Mouse (Mus musculus) gastrocnemius, postnatal 4 days (tissue): ENCODE results near the gene Pithd1. TPM values are rescaled to one million over a fixed set of nuclear protein-coding genes. Genes with fewer than 3 reads are reported as not detected.
"Not testable (repeated sequence)": the region's sequence is repeated elsewhere in the genome, so short reads cannot be mapped to it uniquely, and the experiment has no call there.

Source experiments
- DNase-seq, 2 experiments: peaks; one replicate each; pipeline ENCODE4 v3.0.0; 2021 to 2022; ENCODE audit warnings: low spot score in 2 of 2, mixed read lengths in 2 of 2
- total RNA-seq, 2 experiments: library from RNA; stranded (reverse); gene quantifications; 2 replicates each; pipeline ENCODE4 v1.2.3; 2021

The Pithd1 gene
- total RNA-seq, 2 experiments from 2014 or later = 23.6 to 26.2 TPM

DNA sequence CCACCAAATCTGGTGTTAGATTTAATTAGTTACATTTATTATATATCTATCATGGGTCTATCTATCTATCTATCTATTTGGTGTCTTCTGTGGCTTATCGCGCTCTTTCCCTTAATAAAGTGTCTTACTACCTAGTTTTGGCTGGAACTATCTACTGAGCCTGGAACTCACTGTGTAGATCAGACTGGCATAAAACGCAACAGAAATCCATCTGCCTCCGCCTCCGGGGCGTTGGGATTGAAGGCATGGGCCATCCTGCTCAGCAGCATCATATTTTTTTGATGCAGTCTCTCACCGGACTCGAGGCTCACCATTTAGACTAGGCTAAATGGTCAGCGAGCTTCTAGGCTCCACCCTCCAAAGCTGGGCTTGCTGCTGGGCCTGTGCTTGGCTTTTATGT lies 650 bp upstream of the Pithd1 start:
- no peak for DNase-seq

GRCm38 (mm10) chr4:135986301-135986942 lies 642 bp downstream of the Pithd1 start:
- DNase-seq = no peak

DNA sequence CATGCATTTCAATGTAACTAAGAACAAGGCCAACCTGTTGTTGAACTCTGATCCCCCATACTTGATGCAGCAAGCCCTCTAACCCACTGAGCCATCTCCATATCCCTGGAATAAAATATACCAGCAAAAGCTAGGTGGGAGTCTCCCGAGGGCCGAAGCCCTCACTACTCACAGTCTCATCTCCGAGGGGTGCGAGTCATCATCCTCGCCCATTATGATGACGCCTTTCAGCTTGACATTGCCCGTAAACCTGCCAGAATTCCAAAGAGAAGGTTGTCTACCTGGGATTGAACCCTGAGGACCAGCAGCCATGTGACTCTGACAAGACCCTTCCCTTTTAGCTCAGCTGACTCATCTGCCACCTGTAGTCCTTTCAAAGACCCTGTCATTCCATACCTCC lies 1.3 kb downstream of the Pithd1 start:
- no peak for DNase-seq

- no peak for DNase-seq
Measured at GRCm38 (mm10) chr4:135985193-135985592, 1.9 kb downstream of the Pithd1 start.

DNA sequence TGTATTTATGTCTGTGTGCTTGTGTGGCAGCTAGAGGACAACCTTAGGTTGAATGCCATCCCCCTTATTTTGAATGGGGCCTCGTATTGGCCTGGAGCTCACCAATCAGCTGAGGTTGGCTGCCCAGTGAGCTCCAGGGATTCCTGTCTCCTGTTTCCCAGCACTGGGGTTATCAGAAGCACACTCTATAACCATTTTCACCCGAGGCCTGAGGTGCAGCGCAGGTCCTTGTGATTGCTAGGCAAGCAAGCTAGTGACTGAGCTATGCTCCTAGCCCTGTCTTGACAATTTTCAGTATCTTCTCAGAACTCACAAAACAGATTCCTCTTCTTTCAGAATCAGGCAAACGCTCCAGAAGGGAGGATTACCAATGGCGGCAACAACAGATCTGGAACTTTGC lies 2.5 kb downstream of the Pithd1 start:
- DNase-seq = no peak

DNA sequence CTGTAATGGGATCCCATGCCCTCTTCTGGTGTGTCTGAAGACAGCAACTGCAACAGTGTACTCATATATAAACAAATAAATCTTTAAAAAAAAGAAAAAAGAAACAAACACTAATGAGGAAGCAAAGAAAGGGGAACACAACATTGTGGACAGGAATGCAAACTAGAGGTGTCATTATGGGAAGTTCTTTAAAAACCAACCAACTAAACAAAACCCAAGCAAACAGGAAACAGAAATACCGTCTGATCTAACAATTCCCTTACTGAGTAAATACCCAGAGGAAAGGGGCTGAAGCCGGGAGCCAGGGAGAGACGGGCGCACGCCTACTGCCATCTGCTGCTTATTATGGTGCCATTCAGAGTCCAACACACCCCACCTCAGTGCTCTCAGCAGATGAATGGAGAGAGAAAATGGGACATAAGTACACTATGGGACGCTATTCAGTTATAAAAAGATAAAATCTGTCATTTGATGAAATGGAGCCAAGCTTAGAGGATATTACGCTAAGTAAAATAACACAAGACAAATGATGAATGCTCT lies 5.5 kb downstream of the Pithd1 start:
- DNase-seq = no peak

DNA sequence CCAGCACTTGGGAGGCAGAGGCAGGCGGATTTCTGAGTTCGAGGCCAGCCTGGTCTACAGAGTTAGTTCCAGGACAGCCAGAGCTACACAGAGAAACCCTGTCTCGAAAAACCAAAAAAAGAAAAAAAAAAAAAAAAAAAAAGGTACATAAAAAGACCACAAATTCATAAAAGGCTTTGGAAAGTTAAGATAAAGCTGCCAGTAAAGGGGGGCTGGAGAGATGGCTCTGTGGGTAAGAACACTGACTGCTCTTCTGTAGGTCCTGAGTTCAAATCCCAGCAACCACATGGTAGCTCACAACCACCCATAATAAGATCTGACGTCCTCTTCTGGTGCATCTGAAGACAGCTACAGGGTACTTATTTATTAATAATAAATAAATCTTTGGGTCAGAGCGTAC lies 6.8 kb downstream of the Pithd1 start:
- not testable (repeated sequence) for DNase-seq

- DNase-seq = no peak
Measured at GRCm38 (mm10) chr4:135976146-135976545, 10.9 kb downstream of the Pithd1 start.

DNA sequence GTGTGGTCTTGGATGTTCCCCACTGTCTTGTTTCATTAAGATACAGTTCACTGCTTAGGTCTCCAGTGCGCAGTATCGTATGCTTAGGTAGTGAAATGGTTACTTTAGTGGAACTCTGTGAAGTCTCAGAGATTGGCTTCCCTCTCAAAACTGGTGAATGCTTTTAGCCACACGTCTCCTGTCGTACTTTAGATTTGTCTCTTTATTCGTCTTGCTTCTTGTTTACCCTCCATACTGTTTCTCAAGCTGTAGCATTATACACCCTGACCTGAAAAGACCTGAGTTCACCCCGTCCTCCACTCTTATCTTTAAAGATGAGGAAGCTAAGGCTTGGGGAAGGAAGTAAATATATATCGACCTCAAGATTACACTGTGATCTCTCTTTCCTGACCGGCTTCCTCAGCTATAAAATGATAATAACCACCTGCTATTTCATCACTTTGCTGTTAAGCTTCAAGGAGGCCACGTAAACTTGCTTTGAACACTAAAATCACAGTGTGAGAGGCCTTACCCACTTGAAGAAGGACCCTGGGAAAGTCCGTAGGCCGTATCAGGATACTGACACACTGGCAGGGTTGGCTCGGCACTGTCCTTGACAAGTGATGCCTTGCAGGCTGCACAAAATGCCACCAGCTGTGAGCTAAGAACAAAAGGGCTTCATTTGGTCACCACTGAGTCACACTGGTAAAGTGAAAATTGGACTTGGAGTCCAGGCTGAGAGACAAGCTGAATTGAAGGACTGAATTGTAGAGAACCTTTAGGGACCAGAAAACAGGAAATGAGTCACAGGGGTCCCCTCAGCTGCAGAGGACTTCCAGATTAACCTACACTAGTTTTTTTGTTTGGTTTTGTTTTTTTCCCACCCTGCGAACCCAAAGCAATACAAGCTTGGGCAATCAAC lies 13.9 kb downstream of the Pithd1 start:
- no peak for DNase-seq

- DNase-seq = peak; percentile 83 to 92
Measured at GRCm38 (mm10) chr4:135972556-135972906, 14.5 kb downstream of the Pithd1 start, which contains the start of gene Lypla2. TSS of gene Lypla2 (minus strand) at chr4:135972626.

DNA sequence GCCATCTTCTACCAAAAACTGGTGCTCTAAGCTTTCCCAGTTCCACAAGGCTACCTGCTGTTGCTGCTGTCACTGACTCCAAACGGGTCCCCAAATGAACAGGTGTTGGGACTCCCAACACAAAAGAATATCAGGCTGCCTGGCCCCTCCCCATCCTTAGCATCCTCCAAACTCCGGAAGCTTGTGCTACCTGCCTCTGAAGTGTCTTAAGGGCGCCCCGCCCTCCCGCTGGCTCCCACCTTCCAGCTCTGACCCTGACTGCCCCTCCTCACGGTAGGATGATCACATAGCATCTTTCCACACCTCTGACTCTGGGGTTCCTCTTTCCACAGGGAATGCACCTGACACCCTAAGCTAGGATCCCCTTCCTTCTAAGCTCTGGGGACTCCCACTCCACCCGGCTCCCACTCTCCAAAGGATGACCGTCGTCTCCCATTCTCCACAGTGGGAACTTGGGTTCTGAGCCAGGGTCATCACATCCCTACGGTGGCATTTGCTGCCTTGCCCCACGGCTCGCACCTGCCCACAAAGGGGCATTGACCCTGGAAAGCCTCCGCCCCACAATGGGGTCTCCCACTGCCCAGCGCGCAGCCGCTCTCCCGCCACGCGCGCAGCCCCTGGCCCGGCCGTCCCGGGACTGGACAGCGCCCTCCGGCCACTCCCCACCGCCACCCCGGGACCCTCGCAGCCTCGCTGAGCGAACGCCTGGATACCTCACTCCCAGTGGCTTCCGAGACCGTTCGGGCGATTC lies 15.1 kb downstream of the Pithd1 start:
- no peak for DNase-seq

DNA sequence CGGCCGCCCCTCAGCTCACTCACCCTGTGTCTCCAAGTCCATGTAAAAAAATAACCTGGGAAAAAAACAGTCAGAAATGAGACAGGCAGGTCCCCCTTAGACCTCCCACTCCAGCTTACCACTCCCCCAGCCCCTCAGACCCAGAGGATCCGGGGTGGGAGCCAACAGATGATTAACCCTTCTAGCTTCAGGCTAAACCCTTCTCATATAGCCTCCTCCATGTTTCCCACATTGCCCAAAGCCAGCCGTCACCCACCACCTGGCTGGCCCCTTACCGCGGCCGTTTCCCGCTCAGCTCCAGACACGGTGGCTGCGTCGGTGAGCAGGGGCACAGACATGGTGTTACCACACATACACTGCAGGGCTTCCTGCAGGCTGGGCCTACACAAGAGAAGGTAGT lies 16.5 kb downstream of the Pithd1 start:
- no peak for DNase-seq

GRCm38 (mm10) chr4:135969070-135969750 lies 17.9 kb downstream of the Pithd1 start:
- no peak for DNase-seq

GRCm38 (mm10) chr4:135968271-135968869 lies 18.7 kb downstream of the Pithd1 start:
- peak; percentile 24 to 39 for DNase-seq

DNA sequence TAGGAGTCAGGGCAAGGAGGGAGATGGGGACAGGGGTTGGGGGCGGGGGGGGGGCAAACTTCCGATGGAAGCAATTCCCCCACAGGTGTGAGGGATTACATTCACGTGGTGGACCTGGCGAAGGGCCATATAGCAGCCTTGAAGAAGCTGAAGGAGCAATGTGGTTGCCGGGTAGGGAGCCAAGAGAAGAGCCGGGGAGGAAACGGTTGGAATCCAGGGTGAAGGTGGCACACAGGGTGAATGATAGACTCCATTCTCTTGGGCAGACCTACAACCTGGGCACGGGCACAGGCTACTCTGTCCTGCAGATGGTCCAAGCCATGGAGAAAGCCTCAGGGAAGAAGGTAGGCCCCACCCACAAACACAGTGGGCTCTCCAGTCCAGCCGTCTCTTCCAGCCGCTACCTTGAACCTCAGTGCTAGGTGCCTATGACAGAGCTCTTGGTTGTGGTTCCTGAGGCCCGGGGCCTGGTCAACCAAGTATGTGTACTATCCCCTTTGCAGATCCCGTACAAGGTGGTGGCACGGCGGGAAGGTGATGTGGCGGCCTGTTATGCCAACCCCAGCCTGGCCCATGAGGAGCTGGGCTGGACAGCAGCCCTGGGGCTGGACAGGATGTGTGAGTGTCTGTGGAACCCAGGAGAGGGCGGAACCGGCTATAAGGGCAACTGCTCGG lies 19.8 kb downstream of the Pithd1 start:
- DNase-seq = peak in 1 of 2 experiments; percentile 20

- DNase-seq = peak in 1 of 2 experiments; percentile 17
Measured at GRCm38 (mm10) chr4:135966283-135966682, 20.8 kb downstream of the Pithd1 start.

- no peak for DNase-seq
Measured at GRCm38 (mm10) chr4:135965113-135965512, 22.0 kb downstream of the Pithd1 start.

- DNase-seq = peak; percentile 25 to 41
Measured at GRCm38 (mm10) chr4:135964426-135964825, 22.6 kb downstream of the Pithd1 start.

GRCm38 (mm10) chr4:135963457-135964193 lies 23.4 kb downstream of the Pithd1 start, which contains the start of gene Gale:
TSS of gene Gale (plus strand) at chr4:135963727.
- peak; percentile 80 to 93 for DNase-seq
